Mouse (Mus musculus) kidney, postnatal 4 days (tissue): Measurements from ENCODE around the gene Elmo2.
A peak's percentile ranks its signal among the peaks of the same experiment; 100 is the strongest.

Experiments
- DNase-seq, 2 experiments: peaks; one replicate each; pipeline ENCODE4 v3.0.0; 2021; ENCODE audit warnings: mixed read lengths in 2 of 2

Elmo2 gene

GRCm38 (mm10) chr2:165253269-165253668 is 73.0 kb downstream of the Elmo2 start:
- DNase-seq = no peak

DNA sequence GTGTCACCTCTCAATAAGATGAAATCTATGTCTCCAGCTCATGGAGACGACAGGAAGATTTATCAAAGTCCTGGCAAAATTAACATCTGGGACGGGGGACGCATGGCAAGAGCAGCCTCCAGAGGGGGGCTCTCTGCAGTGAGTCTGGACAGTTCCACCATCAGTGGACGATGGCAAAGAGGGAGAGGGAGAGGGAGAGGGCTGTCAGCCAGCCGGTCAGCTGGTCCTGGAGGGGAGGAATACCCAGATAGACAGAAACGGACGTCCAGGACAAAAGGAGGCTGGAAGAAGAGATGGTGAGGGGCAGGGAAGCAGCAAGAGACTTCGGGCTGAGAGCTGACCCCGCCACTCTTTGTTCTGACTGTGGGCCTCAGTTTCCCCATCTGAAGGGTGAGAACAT is 73.5 kb downstream of the Elmo2 start:
- DNase-seq = no peak

DNA sequence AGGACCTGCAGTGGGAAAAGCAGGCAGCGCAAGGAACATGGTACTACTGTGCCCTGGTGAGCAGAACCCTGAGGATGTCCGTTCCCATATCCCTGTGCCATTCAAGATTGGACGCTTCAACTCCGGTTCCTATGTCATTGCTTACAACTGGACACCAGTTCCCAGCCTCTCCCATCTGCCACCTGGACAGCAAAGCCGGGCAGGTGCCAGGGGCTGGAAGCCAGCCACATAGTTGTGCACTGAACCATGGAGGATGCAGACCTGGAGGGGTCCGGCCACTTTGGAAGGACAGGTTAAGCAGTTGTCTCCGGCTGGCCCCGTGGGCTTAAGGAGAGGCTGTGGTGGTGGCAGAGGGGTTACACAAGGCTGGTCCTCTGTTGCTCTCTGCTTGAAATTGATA is 73.9 kb downstream of the Elmo2 start:
- DNase-seq = peak; percentile 48 to 63

GRCm38 (mm10) chr2:165250903-165251302 is 75.4 kb downstream of the Elmo2 start:
- no peak for DNase-seq

DNA sequence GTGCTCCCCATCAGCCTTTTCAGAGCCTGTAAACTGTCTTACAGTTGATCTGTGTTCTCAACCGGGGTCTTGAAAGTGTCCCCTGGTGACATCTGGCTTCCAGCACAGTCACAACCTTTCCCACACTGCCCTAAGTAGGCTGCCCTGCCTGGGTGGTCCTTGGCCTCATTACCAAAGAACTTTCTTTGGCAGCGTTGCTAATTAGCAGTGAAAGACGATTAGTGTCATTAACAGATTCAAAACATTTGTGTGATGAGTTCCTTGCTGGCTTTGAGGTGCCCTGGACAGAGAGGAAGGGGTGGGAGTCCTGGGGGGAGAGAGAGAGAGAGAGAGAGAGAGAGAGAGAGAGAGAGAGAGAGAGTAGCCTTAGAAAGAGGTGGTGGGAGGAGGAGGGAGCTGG is 77.3 kb downstream of the Elmo2 start:
- peak in 1 of 2 experiments; percentile 35 for DNase-seq

DNA sequence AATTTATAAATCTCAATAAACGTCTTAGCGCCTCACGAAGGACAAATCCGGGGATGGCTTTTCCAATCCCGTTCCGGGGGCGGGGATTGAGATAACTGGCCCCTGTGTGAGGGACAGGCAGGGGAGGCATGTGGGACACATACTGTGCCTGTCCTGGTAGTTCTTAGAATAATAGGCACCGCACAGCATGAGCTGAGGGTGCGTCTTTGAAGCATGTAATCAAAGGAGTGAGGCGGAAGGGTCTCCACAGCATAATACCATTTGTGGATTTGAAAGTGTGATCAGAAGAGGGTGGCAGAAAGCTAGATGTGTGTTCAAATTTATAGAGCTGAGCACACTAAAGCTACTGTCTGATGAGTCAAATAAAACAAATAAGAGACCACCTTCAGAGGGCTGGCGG is 79.9 kb downstream of the Elmo2 start:
- no peak for DNase-seq

GRCm38 (mm10) chr2:165243122-165243720 is 83.1 kb downstream of the Elmo2 start:
- DNase-seq = no peak

DNA sequence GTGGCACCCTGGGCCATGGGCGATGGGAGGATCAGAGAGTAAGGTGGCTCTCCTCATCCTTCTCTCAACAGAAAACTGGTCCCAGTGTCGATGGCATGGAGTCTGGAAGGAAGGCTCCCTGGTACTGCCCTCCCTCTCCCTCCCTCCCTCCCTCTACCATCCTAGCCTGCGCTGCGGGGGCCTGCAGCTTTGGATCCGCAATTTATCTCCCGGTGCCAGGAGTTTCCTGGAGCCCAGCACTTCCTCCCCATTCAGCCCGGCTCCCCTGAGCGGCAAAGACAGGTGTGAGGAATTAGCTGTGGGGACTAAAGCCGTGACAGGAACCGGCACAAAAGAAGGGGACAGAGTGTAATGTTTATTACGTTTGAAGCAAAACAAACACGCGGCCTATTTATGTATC is 83.7 kb downstream of the Elmo2 start:
- no peak for DNase-seq

DNA sequence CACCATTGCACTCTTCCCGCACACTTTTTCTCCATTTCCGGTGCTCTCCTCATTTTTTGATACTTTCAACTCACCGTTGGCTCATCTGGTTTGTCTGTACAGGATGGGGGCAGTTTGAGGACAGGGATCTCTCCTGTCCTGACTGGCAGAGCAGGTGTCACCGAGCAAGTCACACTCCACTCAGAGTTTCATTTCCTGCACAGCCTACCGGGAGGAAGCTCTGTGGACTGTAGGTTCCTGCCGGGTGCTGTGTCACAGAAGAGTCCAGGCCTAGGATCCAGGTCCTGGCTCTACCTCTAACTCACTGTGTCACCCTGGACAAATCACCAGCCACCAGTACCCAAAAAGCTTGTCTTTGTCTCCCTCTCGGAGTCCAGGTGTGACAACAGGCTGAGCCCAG is 84.5 kb downstream of the Elmo2 start:
- DNase-seq = no peak

DNA sequence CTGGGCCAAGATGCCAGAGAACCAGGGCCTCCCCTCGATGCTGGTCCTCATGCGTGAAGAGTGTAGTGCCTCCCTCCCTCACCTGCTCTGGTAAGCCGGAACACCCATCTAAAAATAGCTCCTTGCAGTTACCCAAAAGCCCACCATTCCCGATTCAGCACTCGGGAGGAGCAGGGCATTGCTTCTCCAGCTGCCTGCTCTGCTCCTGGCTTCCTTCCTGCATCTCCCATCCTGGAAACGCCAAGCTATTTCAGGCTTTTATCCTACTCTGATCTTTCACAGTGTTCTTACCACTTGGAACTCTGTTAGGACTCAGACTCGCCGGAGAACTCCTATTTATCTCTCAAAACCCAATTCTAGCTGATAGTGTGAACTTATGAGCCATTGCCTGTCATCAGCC is 85.9 kb downstream of the Elmo2 start:
- DNase-seq = no peak

- peak; percentile 76 to 80 for DNase-seq
These were observed 86.6 kb downstream of the Elmo2 start for GRCm38 (mm10) chr2:165239533-165240144.

DNA sequence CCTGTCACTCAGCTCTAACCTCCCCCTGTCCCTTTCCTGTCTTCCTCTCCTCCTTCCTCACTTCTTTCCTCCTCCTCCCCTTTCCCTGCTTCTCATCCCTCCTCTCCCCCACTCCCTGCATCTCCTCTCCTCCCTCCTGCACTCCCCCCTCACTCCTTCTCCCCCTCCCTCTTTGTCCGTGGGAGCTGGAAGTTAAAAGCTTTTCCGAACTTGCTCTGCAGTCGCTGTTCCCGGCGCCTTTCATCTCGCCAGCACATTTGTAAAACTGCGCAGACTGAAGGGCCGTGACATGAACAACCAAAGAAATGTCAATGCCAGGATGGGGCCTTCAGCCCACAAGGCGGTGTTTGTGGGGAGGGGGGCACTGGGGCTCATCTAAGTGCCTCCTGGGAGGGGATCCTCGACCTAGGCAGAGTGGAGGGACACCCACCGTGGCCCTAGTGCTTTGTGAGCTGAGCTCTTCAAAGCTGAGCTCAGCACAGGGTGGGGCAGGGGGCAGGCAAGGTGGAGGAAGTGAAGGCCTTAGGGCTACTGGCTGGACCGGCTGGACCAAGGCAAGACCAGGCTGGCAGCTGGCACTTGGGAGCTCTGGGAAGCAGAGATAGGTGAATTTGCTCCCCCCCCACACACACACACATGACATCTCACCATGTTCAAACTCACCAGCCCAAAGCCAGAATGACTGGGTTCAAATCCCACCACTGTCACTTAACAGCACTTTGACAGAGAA is 87.7 kb downstream of the Elmo2 start:
- DNase-seq = peak in 1 of 2 experiments; percentile 38
